Mouse (Mus musculus) fibroblast of lung, adult 2 months (primary cell): ENCODE data around the gene Knop1.

Experiments used
- DNase-seq: peaks from one replicate; pipeline ENCODE4 v3.0.0-alpha.2; 2011; ENCODE audit warnings: low read depth

The Knop1 gene

GRCm38 (mm10) chr7:118846329-118846728 is 9.7 kb downstream of the Knop1 start:
- no peak for DNase-seq

GRCm38 (mm10) chr7:118845141-118845540 is 10.9 kb downstream of the Knop1 start:
- no peak for DNase-seq

GRCm38 (mm10) chr7:118842938-118843337 is 13.1 kb downstream of the Knop1 start:
- no peak for DNase-seq

GRCm38 (mm10) chr7:118841796-118842195 is 14.3 kb downstream of the Knop1 start:
- peak; percentile 60 for DNase-seq

GRCm38 (mm10) chr7:118841030-118841745 is 14.9 kb downstream of the Knop1 start:
- no peak for DNase-seq

GRCm38 (mm10) chr7:118837901-118838300 is 18.2 kb downstream of the Knop1 start:
- DNase-seq: no peak

- peak; percentile 89 for DNase-seq
Measured at GRCm38 (mm10) chr7:118827975-118828416, 28.1 kb downstream of the Knop1 start.

- DNase-seq: no peak
Measured at GRCm38 (mm10) chr7:118824451-118824850, 31.6 kb downstream of the Knop1 start.

GRCm38 (mm10) chr7:118821887-118822556 is 34.0 kb downstream of the Knop1 start:
- DNase-seq: no peak

GRCm38 (mm10) chr7:118821356-118821755 is 34.7 kb downstream of the Knop1 start:
- DNase-seq: no peak

- no peak for DNase-seq
Measured at GRCm38 (mm10) chr7:118819666-118820065, 36.4 kb downstream of the Knop1 start.

- DNase-seq: no peak
Measured at GRCm38 (mm10) chr7:118817741-118818140, 38.3 kb downstream of the Knop1 start.

GRCm38 (mm10) chr7:118816275-118816674 is 39.8 kb downstream of the Knop1 start:
- no peak for DNase-seq

GRCm38 (mm10) chr7:118813592-118813991 is 42.5 kb downstream of the Knop1 start:
- no peak for DNase-seq

- DNase-seq: no peak
Measured at GRCm38 (mm10) chr7:118811407-118812106, 44.5 kb downstream of the Knop1 start.

GRCm38 (mm10) chr7:118807899-118808298 is 48.2 kb downstream of the Knop1 start:
- DNase-seq: no peak

GRCm38 (mm10) chr7:118806631-118807411 is 49.2 kb downstream of the Knop1 start:
- no peak for DNase-seq

GRCm38 (mm10) chr7:118803425-118803824 is 52.6 kb downstream of the Knop1 start:
- DNase-seq: no peak

- no peak for DNase-seq
Measured at GRCm38 (mm10) chr7:118801791-118802190, 54.3 kb downstream of the Knop1 start.

- DNase-seq: no peak
Measured at GRCm38 (mm10) chr7:118800112-118800734, 55.8 kb downstream of the Knop1 start.

GRCm38 (mm10) chr7:118798105-118798570 is 57.9 kb downstream of the Knop1 start:
- no peak for DNase-seq
